Mouse (Mus musculus) CH12.LX (cell line): ENCODE data around the gene Aldh6a1. TPM values are rescaled to one million over a fixed set of nuclear protein-coding genes. Genes with fewer than 3 reads are reported as not detected.

Experiments used
- DNase-seq: peaks from one replicate; pipeline ENCODE4 v3.0.0-alpha.2; 2013; ENCODE audit errors: extremely low read depth
- H3K27ac ChIP-seq: 2 replicates; pipeline ENCODE4 v1.5.1; 2012; ENCODE audit warnings: low read depth, mild to moderate bottlenecking, control low read depth, moderate library complexity; ENCODE audit not compliant: insufficient read depth
- H3K27me3 ChIP-seq: replicated peaks from 2 replicates; pipeline ENCODE3; 2012; ENCODE audit warnings: inconsistent platforms
- H3K36me3 ChIP-seq, 2 experiments: replicated peaks in 1 of 2; 2 replicates each; pipeline versions ENCODE3 to v1.6.1; 2012; ENCODE audit warnings: inconsistent platforms in 1 of 2, low read length in 1 of 2, mild to moderate bottlenecking in 1 of 2, mixed read lengths in 1 of 2, moderate library complexity in 1 of 2; ENCODE audit not compliant: control insufficient read depth in 1 of 2, insufficient read depth in 1 of 2
- H3K4me1 ChIP-seq, 2 experiments: 2 replicates each; pipeline ENCODE4 v1.6.1; 2012; ENCODE audit warnings: inconsistent platforms in 1 of 2, moderate library complexity in 1 of 2; ENCODE audit not compliant: insufficient read depth in 2 of 2, control insufficient read depth in 1 of 2
- H3K4me2 ChIP-seq: 2 replicates; pipeline ENCODE4 v1.6.1; 2012; ENCODE audit warnings: low read depth, mild to moderate bottlenecking, control low read depth; ENCODE audit not compliant: poor library complexity, insufficient read depth, severe bottlenecking
- H3K4me3 ChIP-seq, 3 experiments: fragments of 150-350 bp in 1 of 3; sonication (generic) in 1 of 3; replicated peaks in 1 of 3; 2 replicates each; pipeline versions ENCODE3 to v1.5.1; 2011 to 2012; ENCODE audit warnings: low read depth in 2 of 3, low read length in 2 of 3, mild to moderate bottlenecking in 2 of 3, moderate library complexity in 2 of 3, control low read depth in 1 of 3, improper control_type of control experiment in 1 of 3, inconsistent platforms in 1 of 3, mixed read lengths in 1 of 3; ENCODE audit not compliant: poor library complexity in 1 of 3
- H3K79me2 ChIP-seq: replicated peaks from 2 replicates; pipeline ENCODE4 v1.6.1; 2012; ENCODE audit warnings: mild to moderate bottlenecking, moderate library complexity; ENCODE audit not compliant: control insufficient read depth, poor library complexity, insufficient read depth, severe bottlenecking; ENCODE audit errors: extremely low read depth
- H3K9ac ChIP-seq: 2 replicates; pipeline ENCODE4 v1.6.1; 2012; ENCODE audit warnings: low read depth, mild to moderate bottlenecking, control low read depth, moderate library complexity; ENCODE audit not compliant: insufficient read depth
- H3K9me3 ChIP-seq: replicated peaks from 2 replicates; pipeline ENCODE3; 2012; ENCODE audit warnings: low read length, inconsistent platforms, mixed read lengths
- BHLHE40 ChIP-seq: IDR thresholded peaks from 2 replicates; pipeline ENCODE4 v1.6.1; 2011; ENCODE audit warnings: mild to moderate bottlenecking, low read depth, low read length, improper control_type of control experiment
- CTCF ChIP-seq, 2 experiments: IDR thresholded peaks in 1 of 2; conservative IDR thresholded peaks in 1 of 2; 2 replicates each; pipeline ENCODE4 v1.5.1; 2011 to 2012; ENCODE audit warnings: low read depth in 2 of 2, low read length in 2 of 2, improper control_type of control experiment in 1 of 2, inconsistent platforms in 1 of 2, mild to moderate bottlenecking in 1 of 2, moderate library complexity in 1 of 2
- EP300 ChIP-seq: IDR thresholded peaks from 2 replicates; pipeline ENCODE4 v1.6.1; 2011; ENCODE audit warnings: low read length, improper control_type of control experiment
- GABPA ChIP-seq: IDR thresholded peaks from 2 replicates; pipeline ENCODE4 v1.6.1; 2012; ENCODE audit warnings: low read depth, low read length, improper control_type of control experiment, inconsistent platforms; ENCODE audit not compliant: insufficient replicate concordance
- HCFC1 ChIP-seq: IDR thresholded peaks from 2 replicates; pipeline ENCODE4 v1.6.1; 2012; ENCODE audit warnings: low read depth, mild to moderate bottlenecking, inconsistent platforms, low read length, improper control_type of control experiment
- IRF4 ChIP-seq: IDR thresholded peaks from 2 replicates; pipeline ENCODE4 v1.6.1; 2014; ENCODE audit warnings: low read depth, mild to moderate bottlenecking, inconsistent platforms, low read length, improper control_type of control experiment
- KAT2A ChIP-seq: IDR thresholded peaks from 2 replicates; pipeline ENCODE4 v1.6.1; 2012; ENCODE audit warnings: low read length, improper control_type of control experiment, inconsistent platforms; ENCODE audit not compliant: insufficient replicate concordance
- MAFK ChIP-seq: IDR thresholded peaks from 2 replicates; pipeline ENCODE4 v1.6.1; 2011; ENCODE audit warnings: low read length, improper control_type of control experiment; ENCODE audit not compliant: insufficient replicate concordance
- MAZ ChIP-seq: IDR thresholded peaks from 2 replicates; pipeline ENCODE4 v1.6.1; 2012; ENCODE audit warnings: low read depth, mild to moderate bottlenecking, inconsistent platforms, low read length, improper control_type of control experiment, moderate library complexity
- MXI1 ChIP-seq: IDR thresholded peaks from 2 replicates; pipeline ENCODE4 v1.6.1; 2011; ENCODE audit warnings: mild to moderate bottlenecking, low read depth, low read length, improper control_type of control experiment
- NELFE ChIP-seq: IDR thresholded peaks from 2 replicates; pipeline ENCODE4 v1.6.1; 2011; ENCODE audit warnings: low read depth, low read length, improper control_type of control experiment
- NRF1 ChIP-seq: IDR thresholded peaks from 2 replicates; pipeline ENCODE4 v1.6.1; 2014; ENCODE audit warnings: low read depth, mild to moderate bottlenecking, inconsistent platforms, low read length, improper control_type of control experiment, moderate library complexity
- PAX5 ChIP-seq: IDR thresholded peaks from 2 replicates; pipeline ENCODE4 v1.6.1; 2012; ENCODE audit warnings: low read length, inconsistent platforms, mixed read lengths
- POLR2A ChIP-seq: IDR thresholded peaks from 2 replicates; pipeline ENCODE4 v1.6.1; 2011; ENCODE audit warnings: low read depth, mild to moderate bottlenecking, improper control_type of control experiment, low read length
- POLR2AphosphoS2 ChIP-seq: IDR thresholded peaks from 2 replicates; pipeline ENCODE4 v1.6.1; 2011; ENCODE audit warnings: low read depth, low read length, improper control_type of control experiment
- SIN3A ChIP-seq: IDR thresholded peaks from 2 replicates; pipeline ENCODE4 v1.6.1; 2012; ENCODE audit warnings: low read length, improper control_type of control experiment, inconsistent platforms
- SMC3 ChIP-seq: IDR thresholded peaks from 2 replicates; pipeline ENCODE4 v1.6.1; 2011; ENCODE audit warnings: low read depth, low read length, improper control_type of control experiment
- TBP ChIP-seq: conservative IDR thresholded peaks from 2 replicates; pipeline ENCODE4 v1.6.1; 2011; ENCODE audit warnings: low read depth, low read length, improper control_type of control experiment
- TCF12 ChIP-seq: IDR thresholded peaks from 2 replicates; pipeline ENCODE4 v1.6.1; 2014; ENCODE audit warnings: low read depth, mild to moderate bottlenecking, inconsistent platforms, low read length, improper control_type of control experiment
- ZC3H11A ChIP-seq: IDR thresholded peaks from 2 replicates; pipeline ENCODE4 v1.6.1; 2012; ENCODE audit warnings: low read depth, mild to moderate bottlenecking, inconsistent platforms, low read length, improper control_type of control experiment
- ZKSCAN1 ChIP-seq: IDR thresholded peaks from 2 replicates; pipeline ENCODE4 v1.6.1; 2012; ENCODE audit warnings: low read depth, inconsistent platforms, low read length, improper control_type of control experiment, borderline replicate concordance
- ZMIZ1 ChIP-seq: IDR thresholded peaks from 2 replicates; pipeline ENCODE4 v1.6.1; 2012; ENCODE audit warnings: low read depth, mild to moderate bottlenecking, inconsistent platforms, low read length, improper control_type of control experiment
- ZNF384 ChIP-seq: IDR thresholded peaks from 2 replicates; pipeline ENCODE4 v1.6.1; 2012; ENCODE audit warnings: low read depth, low read length, improper control_type of control experiment, inconsistent platforms
- dilution Hi-C: fragments of 300-500 bp; cut with MboI; formaldehyde crosslinking; loops from 2 replicates; pipeline ENCODE4 v1.14.3; 2020; ENCODE audit warnings: low sequenced_read_pairs; ENCODE audit not compliant: extremely low pct_unique_long_range_greater_than_20kb, extremely low pct_ligation_motif_present
- in situ Hi-C: fragments of 300-500 bp; cut with MboI; formaldehyde crosslinking; loops from 3 replicates; pipeline ENCODE4 v1.14.3; 2019; ENCODE audit warnings: low sequenced_read_pairs, low pct_ligation_motif_present, low pct_unique_long_range_greater_than_20kb, mixed read lengths
- polyA plus RNA-seq: library from polyadenylated mRNA; unstranded; fragments of >175 nt; gene quantifications from 2 replicates; pipeline ENCODE4 v1.2.1, GENCODE M21; 2012; ENCODE audit warnings: low read depth; ENCODE audit not compliant: insufficient read length
- total RNA-seq, 2 experiments: library from RNA; depleted of rRNA; stranded (reverse); fragments of 300-350 nt in 1 of 2; fragments of >200 nt in 1 of 2; gene quantifications; 2 replicates each; pipeline ENCODE4 v1.2.3; 2012 to 2014

Aldh6a1 gene
- total and polyA plus RNA-seq, 3 experiments = 1.6 to 4.6 (median 2.2) TPM

DNA sequence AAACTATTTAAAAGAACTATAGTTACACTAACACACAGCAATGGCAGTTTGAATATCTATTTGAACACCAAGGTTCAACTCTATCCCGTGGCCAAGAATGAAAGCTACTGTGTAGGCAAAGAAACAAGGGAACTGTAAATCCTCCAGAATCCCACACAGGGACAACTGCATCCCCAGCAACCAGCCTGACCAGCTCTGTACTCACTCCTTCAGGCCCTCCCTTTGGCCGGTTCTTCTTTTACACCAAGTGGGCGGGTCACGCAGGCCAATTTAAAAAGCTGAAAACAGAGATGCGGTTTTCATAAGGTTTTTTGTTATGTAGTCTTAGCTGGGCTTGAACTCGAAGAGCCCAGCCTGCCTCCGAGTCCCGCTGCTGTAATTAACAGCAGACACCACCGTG lies 51.7 kb downstream of the Aldh6a1 start:
- dilution Hi-C loops = no loop called here
- TF ChIP-seq TCF12 = no peak
- no peak for TF ChIP-seq PAX5
- no peak for TF ChIP-seq IRF4
- no peak for TF ChIP-seq TBP
- TF ChIP-seq SMC3 = no peak
- TF ChIP-seq MXI1 = no peak
- no peak for TF ChIP-seq CTCF (conservative IDR thresholded peaks at IDR 0.05 in 1 of 2, IDR thresholded peaks at IDR 0.05 in 1 of 2; ENCODE audit: low read depth in 2 of 2, low read length in 2 of 2)
- TF ChIP-seq KAT2A = no peak
- TF ChIP-seq BHLHE40 = no peak
- Histone ChIP-seq H3K9me3 (no peaks in the 10 kb centered on the region), H3K27me3 (no peaks in the 10 kb centered on the region), H3K4me3 (no peak overlapping the region), H3K4me2 (no peak overlapping the region), H3K4me1 (peaks cover 0 to 7% of the 10 kb centered on the region in 2 experiments; a peak in 2 of 4 replicates), H3K79me2 (no peaks in the 10 kb centered on the region), H3K9ac (no peak overlapping the region), H3K36me3 (no peaks in the 10 kb centered on the region), H3K27ac (no peak overlapping the region)
- in situ Hi-C loops = no loop called here
- no peak for DNase-seq

DNA sequence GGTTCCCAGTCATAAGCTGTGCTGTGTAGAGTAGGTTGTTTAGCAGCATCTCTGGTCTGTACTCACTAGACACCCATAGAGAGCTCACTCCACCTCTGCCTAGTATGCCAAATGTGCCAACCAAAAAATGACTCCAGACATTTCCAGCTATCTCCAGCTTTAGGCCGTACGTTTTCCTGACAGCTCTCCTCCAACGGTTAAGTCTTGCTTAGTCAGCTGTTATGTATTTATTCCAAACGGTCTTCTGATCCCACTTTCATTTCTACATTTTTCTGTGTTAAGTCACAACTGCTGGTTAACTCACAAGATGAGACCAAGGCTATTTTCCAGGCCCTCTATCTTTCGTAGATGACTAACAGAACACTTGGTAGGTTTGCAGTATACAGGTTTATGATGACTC lies 52.2 kb downstream of the Aldh6a1 start:
- Histone ChIP-seq H3K9me3 (no peaks in the 10 kb centered on the region), H3K79me2 (no peaks in the 10 kb centered on the region), H3K27me3 (no peaks in the 10 kb centered on the region), H3K4me1 (peaks cover 0 to 7% of the 10 kb centered on the region in 2 experiments; a peak in 2 of 4 replicates), H3K4me2 (no peak overlapping the region), H3K27ac (no peak overlapping the region), H3K4me3 (no peak overlapping the region), H3K9ac (no peak overlapping the region), H3K36me3 (no peaks in the 10 kb centered on the region)
- no peak for DNase-seq
- dilution Hi-C loops = no loop called here
- in situ Hi-C loops = no loop called here
- TF ChIP-seq MAFK (peak; percentile 34; the same call in 1 of the 2 replicates), SIN3A (no peak), HCFC1 (no peak), MAZ (no peak), POLR2A (no peak), KAT2A (no peak), ZNF384 (no peak)

DNA sequence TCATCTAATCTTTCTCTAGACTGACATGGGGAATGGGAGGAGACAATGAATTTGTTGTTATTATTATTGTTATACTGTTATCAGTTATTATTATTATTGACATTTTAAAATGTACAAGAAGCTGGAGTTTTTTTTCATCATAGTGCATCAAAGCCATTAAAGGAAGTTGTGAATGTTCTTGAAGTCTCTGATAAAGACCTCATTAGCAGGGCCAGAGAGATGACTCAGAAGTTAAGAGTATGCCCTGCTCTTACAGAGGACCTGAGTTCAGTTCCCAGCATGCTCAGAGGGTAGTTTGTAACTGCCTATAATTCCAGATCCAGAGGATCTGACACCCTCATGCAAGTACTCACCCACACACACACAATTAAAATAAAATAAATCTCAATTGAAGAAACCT lies 53.1 kb downstream of the Aldh6a1 start:
- Histone ChIP-seq H3K9me3 (no peaks in the 10 kb centered on the region), H3K27ac (no peak overlapping the region), H3K4me1 (peaks cover 0 to 7% of the 10 kb centered on the region in 2 experiments; a peak in 2 of 4 replicates), H3K4me3 (no peak overlapping the region), H3K36me3 (no peaks in the 10 kb centered on the region), H3K27me3 (no peaks in the 10 kb centered on the region), H3K79me2 (no peaks in the 10 kb centered on the region), H3K4me2 (no peak overlapping the region), H3K9ac (no peak overlapping the region)
- DNase-seq = no peak
- dilution Hi-C loops = no loop called here
- TF ChIP-seq ZC3H11A (no peak), BHLHE40 (no peak), GABPA (no peak), EP300 (no peak), TBP (no peak), KAT2A (no peak), NRF1 (no peak), MAFK (no peak), ZMIZ1 (no peak), POLR2AphosphoS2 (no peak), PAX5 (no peak), NELFE (no peak), MAZ (no peak), ZKSCAN1 (no peak)
- in situ Hi-C loops = no loop called here
